Mouse (Mus musculus) olfactory bulb, adult 2 months (tissue): ENCODE results near the gene S100a6. TPM values are rescaled to one million over a fixed set of nuclear protein-coding genes. Genes with fewer than 3 reads are reported as not detected.

Experiments used
- H3K27ac ChIP-seq: fragments of 200-500 bp; 2 replicates; pipeline ENCODE4 v1.5.1; 2012; ENCODE audit warnings: low read depth, low read length; ENCODE audit not compliant: insufficient read depth
- H3K4me1 ChIP-seq: fragments of 200-500 bp; 2 replicates; pipeline ENCODE4 v1.6.1; 2012; ENCODE audit warnings: low read length; ENCODE audit not compliant: control insufficient read depth, insufficient read depth
- H3K4me3 ChIP-seq: fragments of 200-500 bp; 2 replicates; pipeline ENCODE4 v1.5.1; 2012; ENCODE audit warnings: mild to moderate bottlenecking, low read depth, low read length, moderate library complexity; ENCODE audit not compliant: insufficient read depth
- CTCF ChIP-seq: fragments of 200-500 bp; IDR thresholded peaks from 2 replicates; pipeline ENCODE4 v1.5.1; 2012; ENCODE audit warnings: low read depth, mild to moderate bottlenecking, low read length, moderate library complexity; ENCODE audit not compliant: insufficient read depth
- POLR2A ChIP-seq: fragments of 200-500 bp; IDR thresholded peaks from 2 replicates; pipeline ENCODE4 v1.6.1; 2012; ENCODE audit warnings: mild to moderate bottlenecking, low read depth, low read length, moderate library complexity; ENCODE audit not compliant: insufficient read depth
- WGBS: fragments of 180-500 bp; shearing (Covaris S2); methylation state at CpG from one replicate; pipeline ENCODE4 v1.1.7; 2018; 5-methylcytosine and 5-hydroxymethylcytosine counted together
- polyA plus RNA-seq: library from polyadenylated mRNA; stranded (reverse); fragments of >200 nt; gene quantifications from 2 replicates; pipeline ENCODE4 v1.2.4, GENCODE M21; 2012; ENCODE audit warnings: low replicate concordance; ENCODE audit not compliant: missing spikeins, insufficient read depth, insufficient read length

The S100a6 gene
- polyA plus RNA-seq, 1 experiment, result not detected

DNA sequence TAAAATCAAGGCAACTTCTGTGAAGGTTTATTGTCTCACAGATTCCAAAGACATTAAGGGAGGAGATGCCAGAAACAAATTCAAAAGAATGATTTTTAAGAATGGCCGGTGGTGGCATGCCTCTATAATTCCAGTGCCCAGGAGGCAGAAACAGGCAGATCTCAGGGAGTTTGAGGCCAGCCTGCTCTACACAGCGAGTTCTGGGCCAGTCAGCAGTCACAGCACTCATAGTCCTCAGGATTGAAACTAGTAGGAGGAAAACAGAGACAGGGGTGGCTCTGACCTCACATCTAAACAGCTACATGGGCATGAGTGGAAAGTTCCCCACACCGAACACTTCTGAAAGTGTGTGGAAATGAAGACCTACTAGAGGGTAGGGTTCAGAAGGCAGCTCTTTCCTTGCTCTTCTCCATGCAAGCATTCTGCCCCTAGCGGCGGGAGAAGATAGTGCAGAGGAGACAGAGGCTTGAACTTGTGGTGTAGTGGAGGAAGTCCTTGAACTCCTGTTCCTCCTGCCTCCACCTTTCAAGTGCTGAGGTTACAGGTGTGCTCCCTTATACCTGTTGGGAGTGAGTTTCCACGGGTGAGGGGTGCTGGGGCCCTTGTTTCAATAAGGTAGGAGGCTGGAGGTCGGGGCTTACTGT lies 27.0 kb downstream of the S100a6 start:
- TF ChIP-seq CTCF, result no peak
- Histone ChIP-seq H3K27ac (no peak overlapping the region), H3K4me3 (no peak overlapping the region), H3K4me1 (peaks cover 14% of the 10 kb centered on the region)
- WGBS, result 57% methylated on average over 7 of the region's 7 CpGs

- TF ChIP-seq POLR2A, result no peak
- TF ChIP-seq CTCF, result no peak
- no peak overlapping the region for H3K27ac ChIP-seq
- H3K4me3 ChIP-seq, result no peak overlapping the region
- WGBS, result 84% methylated on average over 7 of the region's 7 CpGs
- H3K4me1 ChIP-seq, result peaks cover 14% of the 10 kb centered on the region
Observed at GRCm38 (mm10) chr3:90640981-90641380, 28.3 kb downstream of the S100a6 start.

DNA sequence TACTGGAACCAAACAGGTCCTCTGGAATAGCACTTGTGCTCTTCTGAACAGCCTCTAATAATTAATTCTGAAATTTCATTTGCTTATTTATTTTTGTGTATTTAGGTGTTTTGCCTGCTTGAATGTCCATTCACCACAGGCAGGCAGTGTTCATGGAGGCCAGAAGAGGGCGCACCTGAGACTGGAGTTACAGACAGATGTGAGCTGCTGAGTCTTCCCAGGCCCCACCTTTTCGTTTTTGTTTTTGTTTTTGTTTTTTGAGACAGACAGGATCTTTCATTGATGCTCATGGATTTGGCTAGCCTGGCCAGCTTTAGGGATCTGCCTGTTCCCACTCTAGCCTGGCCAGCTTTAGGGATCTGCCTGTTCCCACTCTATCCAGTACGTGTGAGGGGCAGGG lies 31.5 kb downstream of the S100a6 start:
- H3K4me3 ChIP-seq, result no peak overlapping the region
- 52% methylated on average over 3 of the region's 3 CpGs for WGBS
- peaks cover 16% of the 10 kb centered on the region for H3K4me1 ChIP-seq
- no peak; the same call in 1 of the 2 replicates for TF ChIP-seq CTCF
- TF ChIP-seq POLR2A, result no peak
- no peak overlapping the region for H3K27ac ChIP-seq

DNA sequence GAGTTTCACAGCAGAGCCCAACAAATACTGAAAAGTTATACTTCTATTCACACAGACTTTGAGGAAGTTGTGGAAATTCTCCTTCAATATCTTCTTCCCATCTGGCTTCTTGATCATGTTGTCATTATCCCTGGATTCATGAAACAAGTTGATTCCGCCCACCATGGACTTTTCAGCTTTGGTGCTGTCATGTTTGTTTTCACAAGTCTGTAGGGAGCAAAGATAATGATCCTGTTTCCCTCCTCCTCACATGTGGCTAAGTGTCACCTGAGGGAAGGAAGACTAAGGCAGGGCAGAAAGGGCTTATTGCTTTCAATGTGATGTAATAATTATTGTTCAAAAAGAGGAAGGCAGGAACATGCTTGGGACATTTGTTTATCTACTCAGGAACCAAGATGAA lies 34.6 kb downstream of the S100a6 start:
- Histone ChIP-seq H3K27ac (no peak overlapping the region), H3K4me1 (peaks cover 13% of the 10 kb centered on the region), H3K4me3 (no peak overlapping the region)
- WGBS, result 91% methylated on average over 1 of the region's 1 CpGs
- TF ChIP-seq CTCF (no peak), POLR2A (no peak)

- peaks cover 6% of the 10 kb centered on the region; the same call in 1 of the 2 replicates for H3K4me1 ChIP-seq
- peak overlapping the region; percentile 79; the same call in 1 of the 2 replicates for H3K27ac ChIP-seq
- H3K4me3 ChIP-seq, result no peak overlapping the region
- no peak for TF ChIP-seq CTCF
- TF ChIP-seq POLR2A, result no peak
Observed at GRCm38 (mm10) chr3:90648981-90649380, 36.3 kb downstream of the S100a6 start.

DNA sequence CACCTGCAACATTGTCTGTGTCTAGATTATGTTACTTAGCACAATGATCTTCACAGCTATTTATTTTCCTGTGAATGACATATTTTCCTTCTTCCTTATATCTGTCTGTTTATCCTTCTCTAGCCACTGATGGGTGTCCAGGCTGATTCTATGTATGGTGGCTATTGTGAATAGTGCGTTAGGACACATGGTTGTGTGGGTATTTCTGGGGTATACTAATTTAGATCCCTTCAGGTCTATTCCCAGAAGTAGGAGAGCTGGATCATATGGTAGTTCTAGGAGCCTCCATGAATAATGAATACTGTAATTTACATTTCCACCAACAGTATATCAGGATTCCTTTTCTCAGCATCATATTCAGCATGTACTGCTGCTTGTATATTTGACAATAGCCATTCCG lies 37.1 kb downstream of the S100a6 start:
- TF ChIP-seq CTCF (no peak), POLR2A (no peak)
- Histone ChIP-seq H3K4me1 (peaks cover 2% of the 10 kb centered on the region; the same call in 1 of the 2 replicates), H3K4me3 (no peak overlapping the region), H3K27ac (no peak overlapping the region)
- 64% methylated on average over 2 of the region's 2 CpGs for whole genome bisulfite sequencing

- Histone ChIP-seq H3K4me3 (no peak overlapping the region), H3K27ac (no peak overlapping the region), H3K4me1 (no peaks in the 10 kb centered on the region)
- 38% methylated on average over 5 of the region's 5 CpGs for WGBS
- TF ChIP-seq POLR2A (no peak), CTCF (peak; percentile 48)
Observed at GRCm38 (mm10) chr3:90652878-90653508, 40.3 kb downstream of the S100a6 start.

- TF ChIP-seq CTCF, result no peak
- TF ChIP-seq POLR2A, result no peak
- no peaks in the 10 kb centered on the region for H3K4me1 ChIP-seq
Observed at GRCm38 (mm10) chr3:90653717-90654116, 41.0 kb downstream of the S100a6 start, which contains the start of gene S100a7a. Gene S100a7a (plus strand): TSS chr3:90654017.

DNA sequence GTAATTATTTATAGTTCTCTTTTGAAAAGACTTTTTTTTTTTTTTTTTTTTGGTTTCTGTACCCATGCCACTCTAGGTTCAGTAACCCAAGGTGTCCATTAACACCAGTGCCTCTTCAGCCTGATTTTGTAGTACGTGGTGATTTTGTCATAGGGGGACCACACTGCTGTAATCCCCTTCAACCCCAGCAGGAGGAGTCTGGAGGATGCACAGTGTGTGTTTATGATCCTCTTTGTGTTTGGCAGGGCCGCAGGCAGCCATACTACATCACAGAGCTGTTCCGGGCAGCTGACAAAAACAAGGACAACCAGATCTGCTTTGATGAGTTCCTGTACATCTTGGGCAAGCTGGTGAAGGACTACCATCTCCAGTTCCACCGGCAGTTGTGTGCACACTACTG lies 44.7 kb downstream of the S100a6 start:
- Histone ChIP-seq H3K27ac (no peak overlapping the region), H3K4me1 (no peaks in the 10 kb centered on the region), H3K4me3 (no peak overlapping the region)
- TF ChIP-seq POLR2A (no peak), CTCF (no peak)
- 83% methylated on average over 4 of the region's 4 CpGs for whole genome bisulfite sequencing

More at GRCm38 (mm10) chr3:90653717-90654116, 41.0 kb downstream of the S100a6 start, which contains the start of gene S100a7a:
- Histone ChIP-seq H3K4me3 (no peak within 1 kb of the TSS), H3K27ac (no peak within 1 kb of the TSS)
